Mouse (Mus musculus) bone marrow macrophage, adult 2 months (primary cell): ENCODE results near the gene Fitm1.

Source experiments
- CTCF ChIP-seq: IDR thresholded peaks from 2 replicates; pipeline ENCODE4 v1.5.1; 2012; ENCODE audit warnings: low read depth, mild to moderate bottlenecking, low read length, moderate library complexity
- POLR2A ChIP-seq: IDR thresholded peaks from 2 replicates; pipeline ENCODE4 v1.6.1; 2012; ENCODE audit warnings: mild to moderate bottlenecking, low read depth, low read length, borderline replicate concordance

- TF ChIP-seq POLR2A: no peak
- TF ChIP-seq CTCF: no peak
Measured at GRCm38 (mm10) chr14:55571760-55572159, 3.7 kb upstream of the Fitm1 start.
